Mouse (Mus musculus) right cerebral cortex, postnatal 10 days (tissue): ENCODE results near the gene Gm20388.

Experiments used
- DNase-seq, 2 experiments: peaks; one replicate each; pipeline ENCODE4 v3.0.0; 2021; ENCODE audit warnings: low spot score in 2 of 2

Gm20388 gene

DNA sequence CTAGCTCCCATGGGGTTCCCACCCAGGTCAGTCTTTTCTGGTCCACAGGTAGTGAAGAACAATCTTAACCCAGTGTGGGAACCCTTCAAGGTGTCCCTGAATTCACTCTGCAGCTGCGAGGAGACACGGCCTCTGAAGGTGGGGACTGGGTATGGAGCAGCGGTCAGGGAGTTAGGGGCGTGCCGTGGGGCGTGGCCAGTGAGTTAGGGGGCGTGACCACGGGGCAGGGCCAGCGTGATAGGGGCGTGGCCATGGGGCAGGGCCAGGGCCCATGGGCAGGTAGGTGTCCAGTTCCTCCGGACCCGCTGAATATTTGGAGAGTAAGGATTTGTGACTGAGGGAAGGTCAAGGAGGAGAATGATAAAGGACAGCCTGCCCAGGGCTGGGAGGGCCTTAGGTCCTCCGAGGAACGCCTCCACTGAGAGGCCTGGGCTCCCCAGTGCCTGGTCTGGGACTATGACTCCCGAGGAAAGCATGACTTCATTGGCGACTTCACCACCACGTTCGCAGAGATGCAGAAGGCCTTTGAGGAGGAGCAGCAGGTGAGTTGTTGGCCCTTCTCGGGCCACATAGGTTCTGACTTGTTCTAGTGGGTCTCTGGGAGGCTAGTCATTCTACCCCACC, 3215.7 kb downstream of the Gm20388 start:
- DNase-seq, result no peak

DNA sequence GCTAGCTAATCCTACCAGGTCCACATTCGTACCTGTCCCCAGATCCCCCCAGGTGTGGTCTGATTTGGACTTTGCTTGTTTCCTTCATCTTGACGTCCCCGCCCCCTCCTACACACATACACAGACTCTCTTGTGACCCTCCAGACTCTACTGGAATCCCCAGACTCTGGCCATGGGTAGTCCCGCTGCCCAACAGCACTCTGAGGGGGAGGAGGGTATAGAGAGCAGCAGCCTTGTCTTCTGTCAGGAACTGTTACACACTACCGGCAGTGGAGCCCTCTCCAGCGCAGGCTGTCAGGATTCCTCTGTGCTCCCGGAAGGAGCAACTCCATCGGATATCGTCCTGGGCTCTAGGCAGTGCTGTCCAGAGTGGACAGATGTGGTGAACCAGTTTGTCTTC, 3220.4 kb downstream of the Gm20388 start:
- no peak for DNase-seq

DNA sequence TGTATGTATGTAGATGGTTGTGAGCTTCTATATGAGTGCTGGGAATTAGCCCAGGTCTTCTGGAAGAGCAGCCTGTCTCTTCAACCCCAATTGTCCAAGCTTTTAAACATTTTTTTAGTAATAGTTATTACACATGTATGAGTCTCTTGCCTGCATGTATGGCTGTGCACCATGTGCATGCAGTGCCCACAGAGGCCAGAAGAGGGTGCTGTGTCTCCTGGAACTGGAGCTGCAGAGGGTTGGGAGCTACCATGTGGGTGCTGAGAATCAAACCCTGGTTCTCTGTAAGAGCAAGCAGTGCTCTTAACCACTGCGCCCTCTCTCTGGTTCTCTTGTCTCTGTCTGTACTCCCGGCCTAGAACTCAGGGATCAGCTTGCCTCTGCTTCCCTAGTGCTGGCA, 3222.3 kb downstream of the Gm20388 start:
- no peak for DNase-seq

DNA sequence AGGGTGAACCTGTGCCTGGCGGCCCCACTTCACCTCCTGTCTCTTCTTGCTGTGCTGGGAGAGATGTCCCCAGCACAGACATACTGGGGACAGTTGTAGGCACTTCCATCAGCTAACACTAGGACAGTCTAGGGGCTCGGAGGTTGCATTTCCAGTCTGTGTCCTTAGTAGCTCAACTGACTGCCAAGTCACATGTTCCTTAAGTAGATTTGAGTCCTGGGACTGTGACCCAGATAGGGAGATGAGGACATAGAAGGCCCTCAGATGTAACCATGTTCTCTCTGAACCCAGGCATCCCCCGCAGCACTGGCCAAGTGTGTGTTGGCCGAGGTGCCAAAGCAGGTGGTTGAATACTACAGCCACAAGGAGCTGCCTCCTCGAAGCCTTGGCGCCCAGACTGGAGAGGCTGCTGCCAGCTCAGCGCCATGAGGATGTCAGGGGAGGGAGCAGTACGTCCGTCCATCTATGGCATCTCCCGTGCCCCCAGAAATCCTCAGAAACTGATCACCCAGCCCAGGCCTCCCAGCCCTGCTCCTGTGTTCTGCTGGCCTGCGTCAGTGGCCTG, 3223.6 kb downstream of the Gm20388 start:
- DNase-seq, result no peak

DNA sequence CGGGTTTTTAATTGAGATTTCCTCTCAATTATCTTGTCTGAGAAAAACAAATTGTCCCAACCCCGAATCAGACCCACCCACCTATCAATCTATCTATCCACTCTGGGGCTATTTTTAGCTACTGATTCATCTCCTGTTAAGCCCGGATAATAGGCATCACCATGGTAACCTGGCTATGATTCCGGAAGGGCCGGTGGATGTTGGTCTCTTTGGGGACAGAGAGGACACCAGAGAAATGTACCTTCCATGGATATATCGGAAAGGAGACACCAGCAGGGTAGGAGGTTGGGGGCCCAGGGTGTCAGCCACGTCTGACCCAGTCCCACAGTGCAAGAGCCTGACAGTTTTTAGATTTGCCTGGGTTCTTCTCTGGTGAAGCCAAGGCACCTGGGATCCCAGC, 3224.8 kb downstream of the Gm20388 start:
- DNase-seq, result peak in 1 of 2 experiments; percentile 63

DNA sequence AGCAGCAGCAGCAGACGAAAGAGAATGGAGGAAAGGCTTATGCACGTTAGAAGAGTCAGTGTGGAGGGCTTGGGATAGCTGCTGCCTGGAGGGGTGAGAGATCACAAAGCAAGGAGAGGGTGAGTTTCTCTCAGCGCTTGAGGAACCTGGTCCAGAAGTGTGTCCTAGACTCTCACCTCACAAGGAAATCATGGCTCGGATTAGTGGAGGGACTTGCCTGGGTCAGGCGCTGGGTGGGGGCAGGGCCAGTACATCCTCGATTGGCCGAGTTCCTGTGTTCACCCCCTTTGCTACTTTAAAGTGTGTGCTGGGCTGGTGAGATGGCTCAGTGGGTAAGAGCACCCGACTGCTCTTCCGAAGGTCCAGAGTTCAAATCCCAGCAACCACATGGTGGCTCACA, 3225.2 kb downstream of the Gm20388 start:
- no peak for DNase-seq

DNA sequence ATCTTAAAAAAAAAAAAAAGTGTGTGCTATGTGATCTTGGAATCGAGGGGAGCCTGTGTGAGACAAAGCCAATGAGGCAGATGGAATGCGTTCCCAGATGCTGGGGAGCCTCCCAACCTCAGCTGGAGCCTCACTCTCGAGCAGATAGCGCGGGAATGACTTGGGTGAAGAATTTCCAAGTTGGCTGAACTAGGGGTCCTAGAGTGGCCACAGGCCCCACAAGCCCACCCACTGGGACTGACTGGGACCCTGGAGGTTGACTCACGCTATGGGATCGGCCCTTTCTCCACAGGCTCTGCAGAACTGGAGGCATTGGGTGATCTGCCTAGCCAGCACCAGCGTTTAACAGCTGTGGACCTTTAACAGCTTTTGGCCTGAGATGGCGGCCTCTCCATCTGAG, 3225.6 kb downstream of the Gm20388 start:
- DNase-seq, result no peak

DNA sequence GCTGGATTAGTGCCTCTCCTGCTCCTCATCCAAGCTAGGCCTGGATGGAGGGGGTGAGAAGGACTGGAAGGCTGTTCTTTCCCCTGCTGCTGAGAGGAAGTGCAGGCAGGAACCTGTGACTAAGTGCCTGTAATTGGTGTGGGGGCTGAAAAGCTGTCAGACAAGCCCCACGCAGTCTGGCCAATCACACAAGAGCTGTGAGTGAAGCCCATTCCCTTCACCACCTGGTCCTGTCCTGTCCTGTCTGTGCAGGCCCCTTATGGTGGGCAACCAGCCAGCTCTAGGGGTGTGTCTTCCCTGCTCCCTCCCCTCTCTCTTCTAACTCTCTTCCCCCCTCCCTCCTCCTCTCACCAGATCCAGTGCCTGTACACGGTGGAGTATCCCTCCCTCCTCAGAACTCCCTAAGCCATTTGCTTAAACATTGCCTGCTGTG, 3227.0 kb downstream of the Gm20388 start:
- peak; percentile 60 to 73 for DNase-seq

DNA sequence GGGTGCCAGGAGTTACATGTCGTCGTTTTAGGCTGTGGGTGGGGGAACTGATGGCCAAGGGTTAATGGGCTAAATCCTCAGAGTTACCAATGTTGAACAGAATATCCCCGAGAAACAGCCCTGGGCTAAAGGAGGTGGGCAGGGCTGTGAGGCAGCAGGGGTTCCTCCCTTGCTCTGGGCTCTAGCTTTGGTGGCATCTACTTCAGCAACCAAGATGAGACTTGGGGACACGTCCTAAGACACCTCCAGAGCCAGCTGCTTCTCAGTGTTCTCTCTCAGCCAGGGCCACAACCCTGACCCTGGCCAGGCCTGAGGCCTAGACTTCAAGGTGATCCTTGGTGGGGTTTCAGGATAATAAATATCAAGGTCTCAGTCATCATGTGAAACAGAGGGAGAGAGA, 3228.1 kb downstream of the Gm20388 start:
- DNase-seq, result no peak

DNA sequence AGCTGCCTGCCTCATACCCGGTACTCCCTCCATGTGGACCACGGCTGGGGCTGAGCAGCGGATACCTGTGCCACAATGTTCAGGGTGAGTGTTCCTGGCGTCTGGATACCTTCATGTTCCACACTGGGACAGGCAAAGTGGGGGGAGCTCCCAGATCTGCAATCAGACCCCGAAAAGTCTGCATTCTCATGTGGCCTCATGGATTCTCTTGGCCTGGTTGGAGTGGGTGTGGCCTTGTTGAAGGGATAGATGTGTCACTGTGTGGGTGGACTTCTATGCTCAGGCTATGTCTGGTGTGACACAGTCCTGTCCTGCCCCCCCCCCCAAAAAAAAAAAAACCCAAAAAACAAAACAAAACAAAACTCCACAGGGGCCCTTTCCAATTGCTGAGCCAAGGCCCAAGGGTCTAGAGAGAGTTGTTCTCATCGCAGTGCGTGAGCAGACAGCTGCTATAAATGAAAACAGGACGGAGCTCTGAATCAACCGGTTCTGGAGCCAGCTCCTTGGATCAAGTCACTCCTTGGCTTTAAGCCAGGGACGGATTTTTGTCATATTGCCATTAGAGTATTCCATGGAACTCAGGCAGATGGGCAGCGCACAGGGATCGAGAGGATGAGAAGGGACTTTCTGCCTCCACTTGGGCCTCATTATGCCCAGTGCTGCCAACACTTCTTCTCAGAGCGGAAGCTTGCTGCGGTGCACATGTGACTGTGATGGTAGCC, 3231.3 kb downstream of the Gm20388 start:
- peak; percentile 77 to 84 for DNase-seq

DNA sequence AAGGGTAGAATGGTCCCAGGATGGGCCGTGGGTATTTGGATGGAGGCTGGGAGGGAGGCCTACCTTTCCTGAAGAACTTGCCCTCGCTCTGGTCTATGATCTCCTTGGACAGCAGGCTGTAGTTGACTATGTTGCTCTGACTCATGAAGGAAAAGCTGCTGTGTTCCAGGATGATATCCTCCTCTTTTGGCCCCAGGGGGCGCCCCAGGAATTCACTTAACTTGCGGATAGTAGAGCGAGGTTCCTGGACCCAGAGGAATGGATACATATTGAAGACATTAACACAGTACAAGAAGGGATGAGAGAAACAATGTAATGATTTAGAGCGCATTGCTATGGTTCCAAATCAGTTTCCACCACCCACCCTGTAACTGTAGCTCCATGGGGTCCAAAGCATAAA, 3234.6 kb downstream of the Gm20388 start:
- no peak for DNase-seq

DNA sequence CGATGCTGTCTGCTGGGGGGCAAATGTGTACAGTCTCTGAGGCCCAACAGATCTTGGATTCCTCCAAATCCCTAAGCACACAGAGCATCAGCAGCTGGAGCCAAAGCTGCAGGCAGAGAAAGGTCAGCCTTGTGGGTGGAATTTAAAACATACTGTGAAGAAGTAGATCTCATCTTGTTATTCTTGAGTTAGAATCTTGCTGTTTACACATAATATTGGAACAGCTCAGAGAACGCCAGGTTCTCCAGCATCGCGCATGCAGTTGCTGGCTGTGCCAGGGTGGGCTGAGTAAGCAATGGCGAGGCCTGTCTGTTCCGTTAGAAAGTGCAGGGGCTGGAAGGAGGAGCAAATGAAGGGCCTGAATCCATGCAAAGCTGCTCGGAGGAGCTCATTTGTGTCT, 3235.7 kb downstream of the Gm20388 start:
- no peak for DNase-seq

DNA sequence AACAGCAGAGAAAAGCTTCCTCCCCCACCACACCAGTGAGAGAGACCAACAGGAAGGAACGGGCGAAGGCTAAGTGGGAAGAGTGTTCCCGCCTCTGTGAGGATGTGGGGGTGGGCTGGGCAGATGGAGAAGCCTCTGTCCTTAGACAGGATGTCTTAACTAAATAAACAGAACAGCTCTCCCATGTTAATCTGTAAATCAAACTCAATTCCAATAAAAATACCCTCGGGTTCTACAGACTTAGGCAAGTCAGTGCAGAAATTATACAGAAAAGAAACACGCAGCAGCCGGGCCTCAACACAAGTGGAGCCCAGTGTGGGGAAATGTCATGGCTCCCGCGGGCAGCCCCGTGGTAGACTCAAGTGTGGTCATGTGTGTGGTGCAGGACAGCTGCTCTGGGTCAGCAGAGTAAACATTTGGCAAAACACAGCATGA, 3240.1 kb downstream of the Gm20388 start:
- DNase-seq, result no peak

DNA sequence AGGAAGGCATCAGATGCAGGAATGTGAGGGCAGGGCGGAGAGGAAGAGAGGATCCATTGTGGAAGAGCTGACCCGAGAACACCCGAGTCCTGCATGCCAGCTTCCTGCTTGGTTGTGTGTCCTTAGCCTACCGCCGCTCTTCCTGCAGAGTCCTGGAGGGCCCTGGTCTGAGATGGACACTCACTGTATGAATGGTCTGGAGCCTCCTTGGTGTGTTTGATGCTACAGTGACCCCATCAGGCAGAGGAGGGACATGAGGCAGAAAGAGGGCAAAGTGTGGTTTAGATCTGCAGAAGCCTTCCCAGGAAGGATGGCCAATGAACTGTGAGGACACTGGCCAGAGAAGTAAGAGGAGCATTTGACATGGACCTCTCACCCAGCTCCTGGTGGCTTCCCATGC, 3244.5 kb downstream of the Gm20388 start:
- no peak for DNase-seq

DNA sequence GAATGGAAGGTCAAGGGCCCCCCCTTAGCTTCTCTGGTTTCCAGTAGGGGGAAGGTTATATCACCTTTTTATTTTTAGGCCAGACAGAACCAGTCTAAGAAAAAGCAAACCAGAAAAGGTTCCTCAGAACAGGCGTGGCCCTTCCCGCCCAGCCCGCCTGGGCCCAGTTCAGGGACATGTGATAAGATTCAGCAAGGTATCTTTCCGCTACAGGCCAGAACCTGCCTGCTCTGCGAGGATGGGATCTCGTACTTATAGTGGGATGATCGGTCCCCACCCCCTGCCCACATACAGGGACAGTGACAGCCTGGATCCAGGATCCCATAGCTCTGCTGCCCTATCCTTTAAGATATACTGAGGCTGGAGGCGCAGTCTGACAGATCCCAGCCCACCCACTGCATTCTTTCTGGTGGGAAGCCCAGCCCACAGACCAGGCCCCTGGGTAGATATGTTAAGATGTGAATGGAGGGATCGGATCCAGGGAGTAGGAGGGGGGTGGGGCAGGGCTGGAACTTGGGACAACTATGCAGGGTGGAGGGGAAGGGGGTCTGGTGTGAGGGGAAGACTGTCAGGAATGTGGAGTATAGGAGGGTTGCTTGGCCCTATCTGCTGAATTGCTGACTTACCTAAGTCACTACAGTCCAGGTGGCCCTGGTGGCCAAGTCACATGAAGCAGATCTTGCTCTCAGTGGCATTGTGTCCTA, 3245.6 kb downstream of the Gm20388 start:
- no peak for DNase-seq

DNA sequence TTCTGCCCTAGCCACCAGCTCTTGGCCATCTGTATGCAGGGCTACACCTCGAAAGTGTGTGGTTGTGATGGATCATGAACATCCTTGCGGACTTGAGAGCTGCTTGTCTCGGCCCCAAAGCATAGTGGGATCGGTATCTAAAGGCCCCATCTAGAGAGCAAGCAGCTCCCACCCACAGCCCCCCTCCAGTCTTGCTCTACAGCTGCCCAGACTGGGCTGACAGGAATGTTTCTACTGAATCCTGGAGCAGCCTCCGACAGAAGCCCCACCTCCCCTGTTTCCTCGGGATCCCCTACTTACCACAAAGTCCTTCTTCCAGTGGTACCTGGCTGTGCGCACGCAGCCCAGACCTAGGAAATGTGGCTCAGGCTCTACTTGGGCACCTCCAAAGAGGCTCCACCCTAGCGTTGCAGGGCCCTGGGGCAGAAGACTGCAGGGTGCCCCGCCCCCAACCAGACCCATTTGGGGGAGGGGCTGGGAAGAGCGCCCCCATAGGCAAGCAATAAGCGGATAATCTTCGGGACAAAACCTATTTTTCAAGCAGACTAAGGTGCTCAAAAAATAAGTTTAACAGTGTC, 3247.3 kb downstream of the Gm20388 start, which contains the start of gene Sult5a1:
TSS of gene Sult5a1 (minus strand) at position 428 of the 578 bp plus-strand sequence.
- no peak for DNase-seq

DNA sequence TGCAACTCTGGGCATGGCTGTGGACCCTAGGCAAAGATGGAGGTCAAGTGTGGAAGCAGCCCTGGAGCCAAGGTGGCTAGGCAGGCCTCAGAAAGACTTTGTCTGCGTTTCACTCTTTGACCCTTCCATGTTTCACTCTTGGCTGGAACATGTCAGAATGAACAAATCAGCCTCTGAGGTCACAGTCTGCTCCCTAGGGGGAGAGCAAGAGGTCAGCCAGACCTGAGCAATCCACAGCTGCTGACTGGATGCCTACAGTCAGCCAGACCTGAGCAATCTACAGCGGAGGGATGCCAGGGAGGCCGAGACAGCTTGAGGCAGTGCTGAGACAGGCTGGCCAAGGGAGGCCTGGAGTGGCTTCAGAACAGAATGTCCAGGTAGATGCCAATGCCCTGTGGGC, 3270.8 kb downstream of the Gm20388 start:
- DNase-seq, result no peak

DNA sequence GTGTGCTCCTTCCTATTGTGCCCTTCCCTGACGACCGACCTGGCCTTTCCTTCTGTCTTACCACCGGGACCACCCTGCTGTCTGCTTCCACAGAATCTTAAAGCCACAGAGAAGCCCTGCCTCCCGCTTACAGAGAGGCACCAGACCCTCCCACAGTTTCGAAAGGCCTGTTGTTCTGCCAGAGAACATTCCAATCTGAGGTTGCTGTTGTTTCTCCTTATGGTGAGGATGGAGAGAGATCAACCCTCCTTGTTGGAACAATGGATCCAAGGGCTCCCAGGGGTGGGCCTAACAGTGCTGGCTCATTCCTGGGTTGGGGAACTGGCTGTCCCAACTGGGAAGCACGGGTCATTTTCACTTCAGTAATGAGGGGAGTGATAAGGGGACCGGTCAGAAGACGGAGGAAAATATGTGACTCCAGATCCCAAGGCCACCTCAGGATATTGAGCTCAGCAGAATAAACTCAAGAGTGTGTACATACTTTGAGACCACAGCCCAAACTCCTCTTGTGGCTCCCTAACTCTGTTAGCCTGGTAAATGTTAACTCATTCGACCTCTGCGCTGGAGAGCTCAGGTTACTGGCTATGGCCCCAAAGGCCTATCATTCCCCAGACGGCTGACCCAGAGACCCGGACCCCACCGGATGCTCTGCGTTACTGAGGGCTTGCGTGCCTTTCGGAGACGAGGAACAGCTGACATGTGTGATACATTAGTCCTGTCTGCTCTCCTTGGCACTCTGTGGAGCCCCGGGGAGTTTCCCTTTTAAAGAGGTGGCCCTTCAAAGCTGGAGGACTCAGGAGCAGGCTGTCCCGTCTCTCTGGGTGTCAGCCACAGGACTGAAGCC, 3275.1 kb downstream of the Gm20388 start, which contains the start of gene Dpep1:
TSS of gene Dpep1 (plus strand) at position 677 of the 844 bp plus-strand sequence.
- no peak for DNase-seq

DNA sequence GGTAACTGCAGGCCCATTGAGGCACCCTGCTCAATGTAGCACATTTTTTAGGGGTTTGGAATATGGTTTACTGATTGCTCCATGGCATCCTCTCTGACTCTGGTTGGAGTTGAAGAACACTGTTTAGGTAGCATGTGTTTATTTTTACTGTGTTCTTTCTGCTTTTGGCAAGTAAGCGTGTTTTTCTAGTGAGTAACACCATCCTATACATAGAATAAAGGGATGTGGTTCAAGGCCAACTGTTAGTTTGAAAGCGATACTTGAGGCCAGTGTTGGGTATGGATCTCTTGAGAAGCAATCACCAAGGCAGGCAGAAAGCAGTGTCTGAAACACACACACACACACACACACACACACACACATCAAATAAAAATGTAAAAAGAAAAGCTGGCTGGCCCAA, 3277.4 kb downstream of the Gm20388 start:
- DNase-seq, result no peak

DNA sequence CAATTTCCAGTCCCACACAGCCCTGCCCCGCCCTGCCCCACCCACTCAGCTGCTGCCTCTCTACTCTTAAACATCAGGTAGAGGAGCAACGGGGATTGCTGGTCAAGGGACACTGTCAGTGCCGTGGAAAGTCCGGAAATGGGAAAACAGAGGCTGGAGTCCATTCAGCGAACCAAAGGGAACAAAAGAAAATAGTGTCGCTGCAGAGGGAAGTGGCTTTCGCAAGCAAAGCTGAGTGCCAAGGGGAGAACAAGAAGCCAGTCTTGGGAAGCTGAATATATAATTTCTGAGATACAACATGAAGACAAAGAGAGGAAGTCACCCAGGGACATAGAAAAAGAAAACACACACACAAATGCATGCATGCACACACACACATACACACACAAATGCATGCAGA, 3278.2 kb downstream of the Gm20388 start:
- DNase-seq, result no peak

DNA sequence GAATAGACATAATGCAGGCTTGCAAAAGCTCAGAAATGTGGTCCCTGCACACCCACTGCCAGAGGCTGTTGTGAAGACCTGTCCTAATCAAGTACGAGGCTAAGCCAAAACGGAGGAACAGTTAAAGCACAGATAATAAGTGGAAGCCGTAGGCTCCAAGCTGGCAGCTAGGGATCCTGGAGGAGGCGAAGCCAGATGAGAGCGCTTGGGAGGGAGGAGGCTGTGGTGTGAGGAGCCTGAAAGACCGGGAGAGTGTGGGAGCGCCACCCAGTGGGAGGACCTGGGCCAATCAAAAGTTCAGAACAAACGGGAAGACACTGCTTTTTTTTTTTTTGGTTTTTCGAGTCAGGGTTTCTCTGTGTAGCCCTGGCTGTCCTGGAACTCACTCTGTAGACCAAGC, 3280.0 kb downstream of the Gm20388 start:
- peak; percentile 79 to 85 for DNase-seq
